Mouse (Mus musculus): ENCODE data around the gene Vps50. TPM values are rescaled to one million over a fixed set of nuclear protein-coding genes. Genes with fewer than 3 reads are reported as not detected.
"Not testable (repeated sequence)": the region's sequence is repeated elsewhere in the genome, so short reads cannot be mapped to it uniquely, and the experiment has no call there.

Gene Vps50
- polyA plus RNA-seq, 1 experiment from 2014 or later = 31.2 TPM

- Histone ChIP-seq H3K4me2 (no peak overlapping the region), H3K4me3 (ENCODE audit: low read depth, low read length) (no peak overlapping the region), H3K27me3 (ENCODE audit: insufficient read depth, low read length) (no peaks in the 10 kb centered on the region), H3K36me3 (ENCODE audit: insufficient read depth) (no peaks in the 10 kb centered on the region), H3K9ac (no peak overlapping the region), H3K9me3 (ENCODE audit: low read depth, low read length) (no peaks in the 10 kb centered on the region), H3K4me1 (ENCODE audit: insufficient read depth) (no peaks in the 10 kb centered on the region), H3K27ac (ENCODE audit: low read depth) (no peak overlapping the region)
- no peak for DNase-seq
- no peak for ATAC-seq (ENCODE audit: insufficient read depth)
- no peak for TF ChIP-seq CTCF (IDR thresholded peaks at IDR 0.05; ENCODE audit: low read depth)
- 86% methylated on average over 4 of the region's 4 CpGs for WGBS
Observed at GRCm38 (mm10) chr6:3557177-3557576, 59.0 kb downstream of the Vps50 start.

GRCm38 (mm10) chr6:3560009-3560408 is 61.8 kb downstream of the Vps50 start:
- no peak for TF ChIP-seq CTCF (IDR thresholded peaks at IDR 0.05; ENCODE audit: low read depth)
- Histone ChIP-seq H3K9me3 (ENCODE audit: low read depth, low read length) (no peaks in the 10 kb centered on the region), H3K27me3 (ENCODE audit: insufficient read depth, low read length) (no peaks in the 10 kb centered on the region), H3K36me3 (ENCODE audit: insufficient read depth) (0 out of 2 replicates have a peak, but pooled peaks cover under 1% of the 10 kb centered on the region), H3K4me3 (ENCODE audit: low read depth, low read length) (no peak overlapping the region), H3K4me2 (no peak overlapping the region), H3K27ac (ENCODE audit: low read depth) (no peak overlapping the region), H3K9ac (no peak overlapping the region), H3K4me1 (ENCODE audit: insufficient read depth) (no peaks in the 10 kb centered on the region)
- WGBS = 56% methylated on average over 5 of the region's 5 CpGs
- DNase-seq (no peak), ATAC-seq (ENCODE audit: insufficient read depth) (no peak)

- no peak for TF ChIP-seq CTCF (IDR thresholded peaks at IDR 0.05; ENCODE audit: low read depth)
- H3K9me3 ChIP-seq (ENCODE audit: low read depth, low read length) = no peaks in the 10 kb centered on the region
- H3K36me3 ChIP-seq (ENCODE audit: insufficient read depth) = 0 out of 2 replicates have a peak, but pooled peaks cover 10% of the 10 kb centered on the region
- H3K27ac ChIP-seq (ENCODE audit: low read depth) = no peak overlapping the region
- ATAC-seq (ENCODE audit: insufficient read depth) (no peak), DNase-seq (no peak)
- H3K4me3 ChIP-seq (ENCODE audit: low read depth, low read length) = no peak overlapping the region
- no peaks in the 10 kb centered on the region for H3K4me1 ChIP-seq (ENCODE audit: insufficient read depth)
- no peak overlapping the region for H3K4me2 ChIP-seq
- H3K9ac ChIP-seq = no peak overlapping the region
- H3K27me3 ChIP-seq (ENCODE audit: insufficient read depth, low read length) = no peaks in the 10 kb centered on the region
Observed at GRCm38 (mm10) chr6:3562301-3562700, 64.1 kb downstream of the Vps50 start.

DNA sequence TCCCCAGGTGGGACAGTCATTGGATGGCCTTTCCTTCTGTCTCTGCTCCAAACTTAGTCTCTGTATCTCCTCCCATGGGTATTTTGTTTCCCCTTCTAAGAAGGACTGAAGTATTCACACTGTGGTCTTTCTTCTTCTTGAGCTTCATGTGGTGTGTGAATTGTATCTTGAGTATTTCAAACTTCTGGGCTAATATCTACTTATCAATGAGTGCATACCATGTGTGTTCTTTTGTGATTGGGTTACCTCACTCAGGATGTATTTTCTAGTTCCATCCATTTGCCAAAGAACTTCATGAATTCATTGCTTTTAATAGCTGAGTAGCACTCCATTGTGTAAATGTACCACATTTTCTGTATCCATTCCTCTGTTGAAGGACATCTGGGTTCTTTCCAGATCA is 65.9 kb downstream of the Vps50 start:
- not testable (repeated sequence) for DNase-seq; H3K27ac ChIP-seq (ENCODE audit: low read depth); H3K4me3 ChIP-seq (ENCODE audit: low read depth, low read length); H3K9me3 ChIP-seq (ENCODE audit: low read depth, low read length); ATAC-seq (ENCODE audit: insufficient read depth); H3K4me1 ChIP-seq (ENCODE audit: insufficient read depth); H3K4me2 ChIP-seq; H3K27me3 ChIP-seq (ENCODE audit: insufficient read depth, low read length); H3K9ac ChIP-seq
- 0 out of 2 replicates have a peak, but pooled peaks cover 10% of the 10 kb centered on the region for H3K36me3 ChIP-seq (ENCODE audit: insufficient read depth)

GRCm38 (mm10) chr6:3565005-3565404 is 66.8 kb downstream of the Vps50 start:
- TF ChIP-seq CTCF (IDR thresholded peaks at IDR 0.05; ENCODE audit: low read depth) = no peak
- WGBS = 89% methylated on average over 4 of the region's 4 CpGs
- H3K9ac ChIP-seq = no peak overlapping the region
- ATAC-seq (ENCODE audit: insufficient read depth) = no peak
- no peak overlapping the region for H3K27ac ChIP-seq (ENCODE audit: low read depth)
- H3K27me3 ChIP-seq (ENCODE audit: insufficient read depth, low read length) = no peaks in the 10 kb centered on the region
- 0 out of 2 replicates have a peak, but pooled peaks cover 12% of the 10 kb centered on the region for H3K36me3 ChIP-seq (ENCODE audit: insufficient read depth)
- no peaks in the 10 kb centered on the region for H3K9me3 ChIP-seq (ENCODE audit: low read depth, low read length)
- no peak for DNase-seq
- H3K4me3 ChIP-seq (ENCODE audit: low read depth, low read length) = no peak overlapping the region
- H3K4me2 ChIP-seq = no peak overlapping the region
- no peaks in the 10 kb centered on the region for H3K4me1 ChIP-seq (ENCODE audit: insufficient read depth)

GRCm38 (mm10) chr6:3565667-3566066 is 67.5 kb downstream of the Vps50 start:
- no peaks in the 10 kb centered on the region for H3K9me3 ChIP-seq (ENCODE audit: low read depth, low read length)
- no peak for ATAC-seq (ENCODE audit: insufficient read depth)
- no peak overlapping the region for H3K9ac ChIP-seq
- no peaks in the 10 kb centered on the region for H3K4me1 ChIP-seq (ENCODE audit: insufficient read depth)
- DNase-seq = no peak
- H3K4me3 ChIP-seq (ENCODE audit: low read depth, low read length) = no peak overlapping the region
- 89% methylated on average over 1 of the region's 1 CpGs for WGBS
- H3K27ac ChIP-seq (ENCODE audit: low read depth) = no peak overlapping the region
- no peak overlapping the region for H3K4me2 ChIP-seq
- TF ChIP-seq CTCF (IDR thresholded peaks at IDR 0.05; ENCODE audit: low read depth) = no peak
- H3K27me3 ChIP-seq (ENCODE audit: insufficient read depth, low read length) = no peaks in the 10 kb centered on the region
- peaks cover 18% of the 10 kb centered on the region; the same call in 1 of the 2 replicates for H3K36me3 ChIP-seq (ENCODE audit: insufficient read depth)

DNA sequence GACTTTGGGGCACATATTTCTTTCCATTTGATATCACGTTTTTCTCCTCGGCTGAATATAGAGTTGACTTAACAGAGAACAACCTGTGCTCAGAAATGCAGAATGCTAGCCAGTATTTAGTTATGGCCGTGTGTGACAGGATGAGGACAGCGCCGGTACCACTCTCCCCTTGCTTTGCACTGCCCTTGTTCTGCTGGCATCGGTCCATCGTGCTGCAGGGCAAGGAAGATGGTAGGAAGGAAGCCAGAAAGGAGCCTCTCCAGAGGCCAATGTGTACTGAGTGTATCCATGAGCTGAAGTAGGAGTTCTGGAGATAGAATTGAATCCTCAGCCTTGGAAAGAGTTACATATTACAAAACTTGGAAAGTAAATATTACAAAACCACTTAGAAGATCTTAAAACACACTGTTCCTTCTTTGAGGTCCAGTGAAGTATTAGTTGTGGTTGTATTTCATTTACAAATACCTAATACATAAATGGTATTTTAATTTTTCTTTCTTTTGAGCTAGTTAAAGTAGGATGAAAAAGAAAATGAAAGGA is 69.0 kb downstream of the Vps50 start:
- no peak for TF ChIP-seq CTCF (IDR thresholded peaks at IDR 0.05; ENCODE audit: low read depth)

More for the DNA sequence above, 69.0 kb downstream of the Vps50 start:
- Histone ChIP-seq H3K4me1 (ENCODE audit: insufficient read depth) (no peaks in the 10 kb centered on the region), H3K27me3 (ENCODE audit: insufficient read depth, low read length) (no peaks in the 10 kb centered on the region), H3K4me3 (ENCODE audit: low read depth, low read length) (no peak overlapping the region), H3K9ac (no peak overlapping the region), H3K36me3 (ENCODE audit: insufficient read depth) (peaks cover 29% of the 10 kb centered on the region), H3K9me3 (ENCODE audit: low read depth, low read length) (no peaks in the 10 kb centered on the region), H3K27ac (ENCODE audit: low read depth) (no peak overlapping the region), H3K4me2 (no peak overlapping the region)
- DNase-seq = no peak
- ATAC-seq (ENCODE audit: insufficient read depth) = no peak
- 90% methylated on average over 7 of the region's 7 CpGs for WGBS

Data from lung, embryonic 14.5 days (tissue).